Mouse (Mus musculus): ENCODE data around the gene Tesk2. TPM values are rescaled to one million over a fixed set of nuclear protein-coding genes. Genes with fewer than 3 reads are reported as not detected.

Tesk2 gene
- polyA plus RNA-seq, 1 experiment from 2014 or later, result 6.9 TPM

DNA sequence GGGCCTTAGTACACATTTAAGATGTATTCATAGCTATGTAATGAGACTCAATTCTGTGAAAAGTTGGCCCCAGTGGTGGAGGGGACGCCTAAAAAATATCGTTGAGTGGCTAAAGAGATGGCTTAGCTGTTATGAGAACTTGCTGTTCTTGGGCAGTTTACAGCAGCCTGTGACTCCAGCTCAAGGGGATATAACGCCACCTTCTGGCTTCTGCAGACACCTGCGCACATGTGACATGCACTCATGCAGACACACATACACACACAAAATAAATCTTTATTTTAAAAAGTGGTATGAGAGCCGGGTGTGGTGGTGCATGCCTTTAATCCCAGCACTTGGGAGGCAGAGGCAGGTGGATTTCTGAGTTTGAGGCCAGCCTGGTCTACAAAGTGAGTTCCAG lies 55.6 kb downstream of the Tesk2 start:
- WGBS, result 93% methylated on average over 5 of the region's 5 CpGs
- Histone ChIP-seq H3K9ac (no peak overlapping the region), H3K4me3 (no peak overlapping the region), H3K27me3 (no peaks in the 10 kb centered on the region), H3K9me3 (replicated peaks) (no peaks in the 10 kb centered on the region), H3K36me3 (no peaks in the 10 kb centered on the region), H3K4me1 (no peaks in the 10 kb centered on the region), H3K27ac (no peak overlapping the region), H3K4me2 (replicated peaks) (no peak overlapping the region)
- no peak for ATAC-seq (ENCODE audit: low FRiP score)

DNA sequence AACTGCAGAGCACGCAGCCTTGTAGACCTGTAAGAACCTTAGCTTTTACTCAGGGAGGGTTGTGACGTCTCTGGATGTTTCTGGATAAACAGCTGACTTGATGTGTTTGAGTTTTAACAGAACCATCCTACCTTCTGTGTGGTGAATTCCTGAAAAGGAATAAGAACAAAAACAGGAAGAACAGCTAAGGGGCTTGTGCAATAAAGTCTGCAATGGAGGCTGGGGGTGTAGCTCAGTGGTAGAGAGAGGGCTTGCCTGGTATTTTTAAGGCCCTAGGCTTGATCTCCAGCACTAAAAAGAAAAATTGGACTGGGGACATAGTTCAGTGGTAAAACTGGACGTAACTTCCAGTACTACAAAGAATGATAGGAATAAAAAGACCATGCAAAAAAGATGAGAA lies 56.3 kb downstream of the Tesk2 start:
- ATAC-seq (ENCODE audit: low FRiP score), result no peak
- H3K36me3 ChIP-seq, result no peaks in the 10 kb centered on the region
- H3K27ac ChIP-seq, result no peak overlapping the region
- H3K4me2 ChIP-seq (replicated peaks), result no peak overlapping the region
- WGBS, result 86% methylated on average over 3 of the region's 3 CpGs
- no peaks in the 10 kb centered on the region for H3K27me3 ChIP-seq
- peaks cover 1% of the 10 kb centered on the region for H3K4me1 ChIP-seq
- H3K9me3 ChIP-seq (replicated peaks), result no peaks in the 10 kb centered on the region
- no peak overlapping the region for H3K4me3 ChIP-seq
- no peak overlapping the region for H3K9ac ChIP-seq

DNA sequence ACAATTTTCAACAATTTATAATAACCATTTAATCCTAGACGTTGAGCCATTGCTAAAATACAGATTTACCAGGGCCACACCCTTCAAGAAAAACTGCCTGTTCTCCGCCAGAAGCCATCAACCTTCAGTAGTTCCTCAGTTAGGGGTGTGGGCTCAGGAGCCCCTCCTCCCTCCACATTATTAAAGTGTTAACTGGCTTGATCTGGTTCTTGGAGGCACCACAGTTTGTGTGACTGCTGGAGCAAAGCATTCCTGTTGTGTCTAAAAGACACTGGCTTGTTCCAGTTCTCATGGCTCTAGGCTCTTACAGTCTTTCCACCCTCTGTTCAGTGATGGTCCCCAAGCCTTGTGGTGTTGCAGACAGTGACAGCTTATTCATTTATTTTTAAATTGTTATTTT lies 59.8 kb downstream of the Tesk2 start:
- H3K9me3 ChIP-seq (replicated peaks), result no peaks in the 10 kb centered on the region
- no peak overlapping the region for H3K9ac ChIP-seq
- 89% methylated on average over 2 of the region's 2 CpGs for WGBS
- ATAC-seq (ENCODE audit: low FRiP score), result no peak
- H3K36me3 ChIP-seq, result no peaks in the 10 kb centered on the region
- peaks cover 6% of the 10 kb centered on the region for H3K4me1 ChIP-seq
- H3K27ac ChIP-seq, result no peak overlapping the region
- no peak overlapping the region for H3K4me2 ChIP-seq (replicated peaks)
- H3K4me3 ChIP-seq, result no peak overlapping the region
- H3K27me3 ChIP-seq, result no peaks in the 10 kb centered on the region

DNA sequence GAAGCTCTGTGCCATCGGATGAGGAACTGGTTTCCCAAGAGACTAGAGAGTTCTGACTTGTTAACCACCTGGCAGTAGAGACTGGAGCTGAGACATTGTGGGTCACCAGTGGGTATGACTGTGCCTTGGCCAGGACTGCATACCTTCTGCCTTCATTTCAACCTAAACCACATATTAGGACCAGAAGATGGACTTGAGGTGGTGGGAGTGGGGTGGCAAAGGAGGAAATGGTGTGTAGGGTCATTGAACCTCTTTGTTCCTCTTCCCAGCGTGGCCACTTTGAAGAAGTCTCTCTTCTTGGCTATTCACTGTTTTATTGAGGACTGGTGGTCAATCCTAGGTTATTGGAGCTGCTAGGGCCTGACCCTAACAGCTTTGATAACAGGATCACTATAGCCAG lies 60.6 kb downstream of the Tesk2 start:
- H3K4me1 ChIP-seq, result peaks cover 6% of the 10 kb centered on the region

DNA sequence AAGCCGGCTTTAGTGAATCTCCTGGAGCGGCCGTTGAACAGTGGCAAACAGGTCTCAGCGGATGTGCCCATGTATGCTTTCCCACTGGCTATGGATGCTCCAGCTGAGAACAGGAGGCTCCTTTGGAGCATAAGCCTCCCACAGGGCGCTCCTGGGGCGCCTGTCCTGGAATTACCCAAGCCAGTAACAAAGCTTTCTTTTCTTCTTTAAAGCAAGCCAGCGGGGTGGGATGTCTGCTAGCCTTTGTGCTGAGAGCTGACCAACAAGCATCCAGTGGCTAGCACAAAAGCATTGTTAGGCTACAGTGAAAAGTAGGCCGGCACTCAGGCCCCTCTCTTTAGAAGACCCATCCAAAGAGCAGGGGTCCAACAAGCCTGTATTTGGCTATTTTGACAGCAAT lies 61.4 kb downstream of the Tesk2 start:
- no peak overlapping the region for H3K4me3 ChIP-seq
- 0 out of 2 replicates have a peak, but pooled peaks cover 2% of the 10 kb centered on the region for H3K9me3 ChIP-seq (replicated peaks)
- 0 out of 2 replicates have a peak overlapping the region, but pooled peaks have one; percentile 28 for H3K9ac ChIP-seq
- no peak overlapping the region for H3K4me2 ChIP-seq (replicated peaks)
- H3K36me3 ChIP-seq, result peaks cover 2% of the 10 kb centered on the region; the same call in 1 of the 2 replicates
- 5% methylated on average over 8 of the region's 8 CpGs for WGBS
- H3K27me3 ChIP-seq, result no peaks in the 10 kb centered on the region
- ATAC-seq (ENCODE audit: low FRiP score), result no peak
- H3K27ac ChIP-seq, result no peak overlapping the region
- peaks cover 6% of the 10 kb centered on the region for H3K4me1 ChIP-seq

More for the DNA sequence above, 60.6 kb downstream of the Tesk2 start:
- no peak overlapping the region for H3K4me2 ChIP-seq (replicated peaks)
- no peaks in the 10 kb centered on the region; the same call in 1 of the 2 replicates for H3K36me3 ChIP-seq
- H3K27ac ChIP-seq, result no peak overlapping the region
- no peak overlapping the region for H3K9ac ChIP-seq
- no peaks in the 10 kb centered on the region for H3K9me3 ChIP-seq (replicated peaks)
- 35% methylated on average over 2 of the region's 2 CpGs for WGBS
- ATAC-seq (ENCODE audit: low FRiP score), result no peak
- H3K4me3 ChIP-seq, result no peak overlapping the region
- no peaks in the 10 kb centered on the region for H3K27me3 ChIP-seq

DNA sequence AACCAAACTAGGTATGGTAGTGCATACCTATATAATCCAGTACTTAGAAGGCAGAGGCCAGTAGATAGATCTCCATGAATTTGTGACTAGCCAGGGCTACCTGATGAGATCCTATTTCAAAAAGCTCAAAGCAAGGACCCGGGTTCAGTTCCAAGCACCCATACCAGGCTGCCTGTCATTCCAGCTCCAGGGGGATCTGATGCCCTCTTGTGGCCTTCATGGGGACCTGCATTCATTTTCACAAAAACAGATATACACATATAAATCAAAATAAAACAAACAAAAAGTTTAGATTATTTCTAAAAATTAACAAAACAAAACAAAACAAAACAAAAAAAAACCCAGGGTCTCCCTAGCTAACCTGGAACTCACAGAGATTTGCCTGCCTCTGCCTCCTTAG lies 65.8 kb downstream of the Tesk2 start:
- ATAC-seq (ENCODE audit: low FRiP score), result no peak
- Histone ChIP-seq H3K9ac (no peak overlapping the region), H3K9me3 (replicated peaks) (0 out of 2 replicates have a peak, but pooled peaks cover 2% of the 10 kb centered on the region), H3K4me2 (replicated peaks) (no peak overlapping the region), H3K27ac (no peak overlapping the region), H3K4me3 (no peak overlapping the region), H3K36me3 (peaks cover 2% of the 10 kb centered on the region; the same call in 1 of the 2 replicates), H3K27me3 (no peaks in the 10 kb centered on the region), H3K4me1 (peaks cover 9% of the 10 kb centered on the region)
- WGBS, result 91% methylated on average over 1 of the region's 1 CpGs

DNA sequence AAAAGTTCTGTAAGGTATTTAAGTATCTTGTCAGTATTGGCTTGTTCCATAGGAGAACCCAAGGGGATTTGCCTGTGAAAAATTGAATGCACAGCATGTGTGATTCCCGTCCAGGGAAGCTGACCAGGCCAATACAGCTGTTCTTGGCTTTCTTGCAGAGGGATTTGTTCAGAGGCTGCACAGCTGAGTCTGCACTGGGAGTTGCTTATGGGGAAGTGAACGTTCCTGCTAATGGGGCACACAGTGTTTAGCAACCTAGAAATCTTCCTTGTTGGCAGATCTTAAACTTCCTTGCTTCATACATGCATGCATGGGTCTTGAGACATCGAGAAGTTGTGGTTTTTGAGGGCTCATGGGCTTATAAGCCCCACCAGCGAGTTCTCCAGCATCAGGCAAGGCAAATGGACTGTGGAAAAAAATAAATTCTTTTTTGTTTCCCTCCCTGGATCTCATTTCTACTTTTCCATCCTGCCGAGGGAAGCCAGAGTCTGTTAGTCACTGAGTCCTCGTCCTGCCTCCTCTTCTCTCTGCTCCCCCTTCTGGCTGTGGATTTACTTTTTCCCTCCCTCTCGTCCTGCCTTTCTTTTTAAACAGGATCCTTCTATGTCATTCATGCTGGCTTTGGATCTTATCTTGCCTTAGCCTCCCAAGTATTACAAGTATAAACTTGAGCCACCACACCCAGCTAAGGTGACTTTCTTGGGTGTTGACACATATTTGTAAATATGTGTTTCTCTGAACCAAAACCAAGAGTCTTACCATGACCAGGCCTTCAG lies 67.4 kb downstream of the Tesk2 start:
- 39% methylated on average over 7 of the region's 7 CpGs for WGBS
- peaks cover 2% of the 10 kb centered on the region; the same call in 1 of the 2 replicates for H3K36me3 ChIP-seq
- 0 out of 2 replicates have a peak, but pooled peaks cover 2% of the 10 kb centered on the region for H3K9me3 ChIP-seq (replicated peaks)
- no peaks in the 10 kb centered on the region for H3K27me3 ChIP-seq
- peaks cover 3% of the 10 kb centered on the region; the same call in 1 of the 2 replicates for H3K4me1 ChIP-seq
- H3K27ac ChIP-seq, result no peak overlapping the region
- H3K4me3 ChIP-seq, result no peak overlapping the region
- H3K4me2 ChIP-seq (replicated peaks), result no peak overlapping the region
- H3K9ac ChIP-seq, result no peak overlapping the region
- ATAC-seq (ENCODE audit: low FRiP score), result no peak

DNA sequence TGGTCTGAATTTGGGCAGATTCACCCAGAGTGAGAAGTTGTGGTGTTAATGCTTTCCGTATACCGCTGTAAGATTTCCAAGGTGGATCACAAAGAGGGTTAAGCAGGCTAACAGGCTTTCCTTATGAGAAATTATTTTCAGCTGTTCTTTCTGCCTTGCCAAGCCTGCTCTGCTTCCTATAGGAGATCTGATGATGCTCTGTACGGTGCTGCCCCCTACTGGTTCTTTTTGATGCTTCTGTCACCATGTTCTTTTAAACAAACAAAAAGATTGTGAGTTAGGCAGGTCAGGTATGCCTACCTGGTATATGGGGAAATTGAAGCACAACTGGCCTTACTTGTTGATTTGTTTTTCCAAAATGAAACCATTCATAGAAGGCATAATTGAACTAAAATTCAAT lies 68.2 kb downstream of the Tesk2 start:
- Histone ChIP-seq H3K9ac (no peak overlapping the region), H3K4me2 (replicated peaks) (no peak overlapping the region), H3K27ac (no peak overlapping the region), H3K27me3 (no peaks in the 10 kb centered on the region), H3K4me1 (peaks cover 3% of the 10 kb centered on the region; the same call in 1 of the 2 replicates), H3K36me3 (peaks cover 2% of the 10 kb centered on the region; the same call in 1 of the 2 replicates), H3K4me3 (no peak overlapping the region), H3K9me3 (replicated peaks) (0 out of 2 replicates have a peak, but pooled peaks cover 2% of the 10 kb centered on the region)
- 8% methylated on average over 3 of the region's 3 CpGs for WGBS
- ATAC-seq (ENCODE audit: low FRiP score), result no peak

DNA sequence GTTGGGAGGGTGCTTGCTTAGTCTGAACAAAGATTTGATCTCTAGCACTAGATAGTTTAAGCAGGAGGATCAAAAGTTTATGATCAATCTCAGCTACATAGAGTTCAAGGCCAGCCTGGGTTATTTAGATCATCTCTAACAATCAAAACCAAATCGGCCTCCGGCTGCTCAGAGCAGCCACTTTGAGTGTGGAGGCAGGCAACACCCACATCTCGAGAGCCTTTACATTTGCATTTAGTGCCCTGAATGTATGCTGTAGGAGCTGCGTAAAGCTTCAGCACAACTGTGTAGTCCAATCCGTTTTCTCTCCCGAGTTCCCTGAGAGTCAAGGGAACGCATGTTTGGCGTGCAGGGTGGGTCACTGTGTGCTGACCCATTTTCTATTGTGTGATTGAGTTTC lies 71.7 kb downstream of the Tesk2 start:
- ATAC-seq (ENCODE audit: low FRiP score), result no peak
- WGBS, result 86% methylated on average over 8 of the region's 8 CpGs
- no peak overlapping the region for H3K27ac ChIP-seq

DNA sequence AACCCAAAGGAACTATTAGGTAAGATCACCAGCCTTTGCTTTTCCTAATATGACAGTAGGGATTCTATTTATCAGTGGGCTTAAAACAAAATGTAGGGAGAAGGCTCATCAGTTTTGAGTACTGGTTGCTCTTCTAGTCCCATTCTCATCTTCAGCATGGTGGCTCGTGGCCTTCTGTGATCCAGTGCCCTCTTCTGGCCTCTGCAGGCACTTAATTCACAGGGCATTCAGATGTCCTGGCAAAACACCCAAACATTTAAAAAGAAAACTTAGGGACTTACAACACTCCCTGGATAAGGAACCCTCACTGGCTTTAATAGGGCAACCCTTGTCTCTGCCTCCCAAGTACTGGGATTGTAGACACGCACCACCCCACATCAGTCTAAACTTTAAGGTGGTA lies 73.5 kb downstream of the Tesk2 start:
- no peak for ATAC-seq (ENCODE audit: low FRiP score)
- Histone ChIP-seq H3K4me1 (no peaks in the 10 kb centered on the region), H3K4me2 (replicated peaks) (no peak overlapping the region), H3K9me3 (replicated peaks) (no peaks in the 10 kb centered on the region), H3K9ac (no peak overlapping the region), H3K4me3 (no peak overlapping the region), H3K27me3 (no peaks in the 10 kb centered on the region), H3K36me3 (no peaks in the 10 kb centered on the region), H3K27ac (no peak overlapping the region)
- WGBS, result 78% methylated on average over 2 of the region's 2 CpGs

More for the DNA sequence above, 71.7 kb downstream of the Tesk2 start:
- Histone ChIP-seq H3K27me3 (no peaks in the 10 kb centered on the region), H3K4me2 (replicated peaks) (no peak overlapping the region), H3K9me3 (replicated peaks) (no peaks in the 10 kb centered on the region), H3K36me3 (no peaks in the 10 kb centered on the region), H3K4me3 (no peak overlapping the region), H3K9ac (no peak overlapping the region), H3K4me1 (peaks cover 3% of the 10 kb centered on the region; the same call in 1 of the 2 replicates)

DNA sequence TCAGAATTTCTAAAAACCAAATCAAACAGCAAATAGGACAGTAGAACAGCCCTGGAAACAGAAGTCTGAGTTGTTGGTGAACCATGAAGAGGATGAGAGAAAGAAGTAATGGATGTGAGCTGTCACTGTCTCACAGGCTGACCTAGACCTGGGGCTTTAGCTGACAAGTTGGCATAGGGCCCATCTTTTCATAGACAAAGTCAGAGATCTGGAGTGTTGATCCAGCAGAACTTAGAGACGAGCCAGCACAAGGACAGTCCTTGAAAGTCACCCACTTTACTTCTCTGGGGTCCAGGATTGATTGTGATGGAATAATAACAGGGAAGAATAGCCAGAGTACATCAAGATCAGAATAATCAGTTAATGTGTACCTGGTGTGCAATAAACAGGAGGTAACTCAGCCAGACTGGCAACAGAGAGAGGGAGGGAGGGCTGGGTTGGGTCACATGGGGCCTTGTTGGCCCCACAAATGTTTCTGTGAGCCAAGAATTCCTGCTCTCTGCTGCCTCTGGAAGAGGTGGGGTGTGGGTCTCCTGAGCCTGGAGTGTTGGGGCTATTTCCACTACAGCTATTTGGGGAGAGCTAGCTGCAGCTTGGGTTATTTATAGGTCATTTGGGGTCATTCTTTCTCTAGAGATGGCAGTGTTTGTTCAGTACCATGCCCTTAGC lies 75.8 kb downstream of the Tesk2 start:
- no peak overlapping the region for H3K4me3 ChIP-seq
- ATAC-seq (ENCODE audit: low FRiP score), result no peak
- H3K9me3 ChIP-seq (replicated peaks), result no peaks in the 10 kb centered on the region
- no peaks in the 10 kb centered on the region for H3K4me1 ChIP-seq
- H3K36me3 ChIP-seq, result peaks cover 4% of the 10 kb centered on the region
- no peak overlapping the region for H3K9ac ChIP-seq
- H3K4me2 ChIP-seq (replicated peaks), result no peak overlapping the region
- H3K27me3 ChIP-seq, result no peaks in the 10 kb centered on the region
- no peak overlapping the region for H3K27ac ChIP-seq
- WGBS, result 77% methylated on average over 1 of the region's 1 CpGs

DNA sequence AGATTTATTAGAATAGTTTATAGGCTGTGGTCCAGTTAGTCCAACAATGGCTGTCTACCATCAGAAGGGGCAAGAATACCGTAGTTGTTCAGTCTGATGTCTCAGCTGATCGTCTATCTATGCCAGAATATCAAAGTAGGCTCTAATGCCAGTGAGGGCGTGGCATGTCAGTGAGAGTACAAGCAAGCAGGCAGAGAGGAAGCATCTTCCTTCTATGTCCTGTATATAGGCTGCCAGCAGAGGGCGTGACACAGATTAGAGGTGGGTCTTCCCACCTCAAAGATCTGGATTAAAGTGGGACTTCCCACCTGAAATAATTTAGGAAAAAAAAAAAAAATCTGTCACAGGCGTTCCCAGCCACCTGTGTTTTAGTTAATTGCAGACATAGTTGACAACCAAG lies 79.2 kb downstream of the Tesk2 start:
- Histone ChIP-seq H3K36me3 (peaks cover 35% of the 10 kb centered on the region), H3K27ac (no peak overlapping the region), H3K9me3 (replicated peaks) (no peaks in the 10 kb centered on the region), H3K4me1 (no peaks in the 10 kb centered on the region), H3K4me2 (replicated peaks) (no peak overlapping the region), H3K4me3 (no peak overlapping the region), H3K9ac (no peak overlapping the region), H3K27me3 (no peaks in the 10 kb centered on the region)
- 35% methylated on average over 5 of the region's 5 CpGs for WGBS
- no peak for ATAC-seq (ENCODE audit: low FRiP score)
